Mouse (Mus musculus) forebrain, embryonic 16.5 days (tissue): ENCODE results near the gene Tmem220. TPM values are rescaled to one million over a fixed set of nuclear protein-coding genes. Genes with fewer than 3 reads are reported as not detected.

Source experiments
- ATAC-seq: fragments of 200-750 bp; cut with Nextera tagmentation; 2 replicates; pipeline ENCODE4 v1.8.0; 2017; ENCODE audit warnings: mild to moderate bottlenecking, moderate library complexity
- H3K27ac ChIP-seq: fragments of 300-500 bp; sonication (generic); 2 replicates; pipeline ENCODE4 v1.5.1; 2014; ENCODE audit warnings: low read length, control low read depth
- H3K27me3 ChIP-seq: fragments of 300-500 bp; sonication (generic); replicated peaks from 2 replicates; pipeline ENCODE4 v1.6.1; 2014; ENCODE audit warnings: low read length; ENCODE audit not compliant: control insufficient read depth, insufficient read depth
- H3K36me3 ChIP-seq: fragments of 300-500 bp; sonication (generic); 2 replicates; pipeline ENCODE4 v1.6.1; 2014; ENCODE audit not compliant: control insufficient read depth, insufficient read depth
- H3K4me1 ChIP-seq: fragments of 300-500 bp; sonication (generic); replicated peaks from 2 replicates; pipeline ENCODE4 v1.6.1; 2014; ENCODE audit warnings: low read length; ENCODE audit not compliant: control insufficient read depth, insufficient read depth
- H3K4me2 ChIP-seq: fragments of 300-500 bp; sonication (generic); 2 replicates; pipeline ENCODE4 v1.6.1; 2014; ENCODE audit warnings: mild to moderate bottlenecking, low read length, control low read depth
- H3K4me3 ChIP-seq: fragments of 300-500 bp; sonication (generic); replicated peaks from 2 replicates; pipeline ENCODE4 v1.5.1; 2014; ENCODE audit warnings: mild to moderate bottlenecking, low read length, control low read depth
- H3K9ac ChIP-seq: fragments of 300-500 bp; sonication (generic); replicated peaks from 2 replicates; pipeline ENCODE4 v1.6.1; 2014; ENCODE audit warnings: low read depth, low read length, control low read depth
- H3K9me3 ChIP-seq: fragments of 300-500 bp; sonication (generic); 2 replicates; pipeline ENCODE4 v1.6.1; 2016; ENCODE audit warnings: low read length; ENCODE audit not compliant: control insufficient read depth
- WGBS: fragments of 180-500 bp; shearing (Covaris S2); extraction: QIAGEN DNeasy Blood & Tissue Kit; methylation state at CpG from one replicate; pipeline ENCODE4 v1.1.7; 2014; 5-methylcytosine and 5-hydroxymethylcytosine counted together
- polyA plus RNA-seq: library from polyadenylated mRNA; unstranded; fragments of >200 nt; fragmentation: Nextera tagmentation; extraction: Ambion mirVana; gene quantifications from 2 replicates; pipeline ENCODE4 v1.2.1, GENCODE M21; 2015

The Tmem220 gene
- polyA plus RNA-seq, 1 experiment from 2014 or later, result 0.43 TPM

- no peaks in the 10 kb centered on the region; the same call in 1 of the 2 replicates for H3K4me1 ChIP-seq
- H3K9ac ChIP-seq, result no peak overlapping the region
- no peak for ATAC-seq
- H3K4me3 ChIP-seq, result no peak overlapping the region
- 43% methylated on average over 1 of the region's 1 CpGs for WGBS
- no peak overlapping the region for H3K27ac ChIP-seq
- H3K27me3 ChIP-seq, result no peaks in the 10 kb centered on the region
- no peaks in the 10 kb centered on the region for H3K36me3 ChIP-seq
- no peak overlapping the region for H3K4me2 ChIP-seq
- H3K9me3 ChIP-seq, result no peaks in the 10 kb centered on the region
These were observed 31.3 kb upstream of the Tmem220 start for GRCm38 (mm10) chr11:66993674-66994073.

GRCm38 (mm10) chr11:66996446-66996845, 28.5 kb upstream of the Tmem220 start:
- no peak overlapping the region for H3K27ac ChIP-seq
- H3K36me3 ChIP-seq, result no peaks in the 10 kb centered on the region
- H3K4me1 ChIP-seq, result peaks cover 13% of the 10 kb centered on the region
- 79% methylated on average over 4 of the region's 4 CpGs for WGBS
- H3K9me3 ChIP-seq, result no peaks in the 10 kb centered on the region
- no peak for ATAC-seq
- no peak overlapping the region for H3K9ac ChIP-seq
- no peak overlapping the region for H3K4me2 ChIP-seq
- H3K4me3 ChIP-seq, result no peak overlapping the region
- no peaks in the 10 kb centered on the region for H3K27me3 ChIP-seq

- Histone ChIP-seq H3K36me3 (no peaks in the 10 kb centered on the region), H3K9ac (no peak overlapping the region), H3K4me1 (peaks cover 17% of the 10 kb centered on the region), H3K4me2 (no peak overlapping the region), H3K27ac (no peak overlapping the region), H3K27me3 (no peaks in the 10 kb centered on the region), H3K4me3 (no peak overlapping the region), H3K9me3 (no peaks in the 10 kb centered on the region)
- 69% methylated on average over 14 of the region's 14 CpGs for WGBS
- ATAC-seq, result no peak
These were observed 26.2 kb upstream of the Tmem220 start for GRCm38 (mm10) chr11:66998467-66999403.

GRCm38 (mm10) chr11:67000671-67001070, 24.3 kb upstream of the Tmem220 start:
- Histone ChIP-seq H3K36me3 (no peaks in the 10 kb centered on the region), H3K4me3 (no peak overlapping the region), H3K27ac (peak overlapping the region; percentile 73), H3K9me3 (no peaks in the 10 kb centered on the region), H3K9ac (no peak overlapping the region), H3K4me2 (no peak overlapping the region), H3K27me3 (no peaks in the 10 kb centered on the region), H3K4me1 (peaks cover 17% of the 10 kb centered on the region)
- WGBS, result 36% methylated on average over 4 of the region's 4 CpGs
- peak; percentile 72; the same call in 1 of the 2 replicates for ATAC-seq

- ATAC-seq, result peak; percentile 49; the same call in 1 of the 2 replicates
- WGBS, result 5% methylated on average over 1 of the region's 1 CpGs
- no peaks in the 10 kb centered on the region for H3K9me3 ChIP-seq
- no peak overlapping the region for H3K9ac ChIP-seq
- no peak overlapping the region for H3K4me2 ChIP-seq
- H3K36me3 ChIP-seq, result no peaks in the 10 kb centered on the region
- no peak overlapping the region for H3K27ac ChIP-seq
- no peak overlapping the region for H3K4me3 ChIP-seq
- no peaks in the 10 kb centered on the region for H3K27me3 ChIP-seq
- peaks cover 17% of the 10 kb centered on the region for H3K4me1 ChIP-seq
These were observed 23.2 kb upstream of the Tmem220 start for GRCm38 (mm10) chr11:67001717-67002116.

- no peak overlapping the region for H3K27ac ChIP-seq
- ATAC-seq, result no peak
- no peaks in the 10 kb centered on the region for H3K9me3 ChIP-seq
- H3K9ac ChIP-seq, result no peak overlapping the region
- WGBS, result 36% methylated on average over 2 of the region's 2 CpGs
- no peak overlapping the region for H3K4me3 ChIP-seq
- H3K4me2 ChIP-seq, result no peak overlapping the region
- H3K27me3 ChIP-seq, result no peaks in the 10 kb centered on the region
- H3K4me1 ChIP-seq, result peaks cover 18% of the 10 kb centered on the region
- H3K36me3 ChIP-seq, result no peaks in the 10 kb centered on the region
These were observed 22.0 kb upstream of the Tmem220 start for GRCm38 (mm10) chr11:67002911-67003310.

GRCm38 (mm10) chr11:67007961-67008360, 17.0 kb upstream of the Tmem220 start:
- H3K27ac ChIP-seq, result no peak overlapping the region

GRCm38 (mm10) chr11:67008528-67008927, 16.4 kb upstream of the Tmem220 start:
- no peak overlapping the region for H3K27ac ChIP-seq
- H3K4me3 ChIP-seq, result no peak overlapping the region
- no peak overlapping the region for H3K9ac ChIP-seq
- no peaks in the 10 kb centered on the region for H3K27me3 ChIP-seq
- peaks cover 4% of the 10 kb centered on the region; the same call in 1 of the 2 replicates for H3K4me1 ChIP-seq
- no peak overlapping the region for H3K4me2 ChIP-seq
- 92% methylated on average over 4 of the region's 4 CpGs for WGBS
- no peak for ATAC-seq
- no peaks in the 10 kb centered on the region for H3K9me3 ChIP-seq
- H3K36me3 ChIP-seq, result no peaks in the 10 kb centered on the region

More at GRCm38 (mm10) chr11:67007961-67008360, 17.0 kb upstream of the Tmem220 start:
- Histone ChIP-seq H3K4me3 (no peak overlapping the region), H3K9ac (no peak overlapping the region), H3K27me3 (no peaks in the 10 kb centered on the region), H3K36me3 (no peaks in the 10 kb centered on the region), H3K9me3 (no peaks in the 10 kb centered on the region), H3K4me1 (peaks cover 4% of the 10 kb centered on the region; the same call in 1 of the 2 replicates), H3K4me2 (no peak overlapping the region)
- no peak for ATAC-seq
- 61% methylated on average over 8 of the region's 8 CpGs for WGBS

- Histone ChIP-seq H3K4me1 (peaks cover 4% of the 10 kb centered on the region; the same call in 1 of the 2 replicates), H3K27me3 (no peaks in the 10 kb centered on the region), H3K27ac (no peak overlapping the region), H3K9me3 (no peaks in the 10 kb centered on the region), H3K4me2 (no peak overlapping the region), H3K4me3 (no peak overlapping the region), H3K9ac (no peak overlapping the region), H3K36me3 (no peaks in the 10 kb centered on the region)
- ATAC-seq, result peak; percentile 64; the same call in 1 of the 2 replicates
- 7% methylated on average over 8 of the region's 8 CpGs for WGBS
These were observed 14.5 kb upstream of the Tmem220 start for GRCm38 (mm10) chr11:67010430-67010829.
